Mouse (Mus musculus) MN1 (cell line): ENCODE data around the gene Pgm5.

ENCODE experiments used
- DNase-seq: peaks from one replicate; pipeline ENCODE4 v3.0.0-alpha.2; 2016; ENCODE audit warnings: low spot score

The Pgm5 gene

GRCm38 (mm10) chr19:24871037-24871635, 9.5 kb upstream of the Pgm5 start:
- DNase-seq, result no peak

- DNase-seq, result no peak
Observed at GRCm38 (mm10) chr19:24865436-24865835, 3.8 kb upstream of the Pgm5 start.

DNA sequence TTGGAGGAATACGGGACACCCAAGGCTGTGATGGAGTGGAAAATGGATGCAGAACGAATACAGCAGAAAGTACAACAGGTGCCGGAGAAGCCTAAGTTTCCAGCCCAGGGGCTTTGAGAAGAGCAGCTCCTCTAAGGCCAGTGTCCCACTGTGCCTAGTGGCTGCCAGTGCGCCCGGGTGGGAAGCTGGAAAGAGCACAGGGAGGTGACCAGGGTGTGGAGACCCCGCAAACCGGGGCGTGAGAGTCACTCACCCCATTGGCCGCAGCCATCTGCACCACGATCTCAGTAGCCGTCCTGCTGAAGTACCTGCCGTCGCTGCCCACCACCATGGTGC, 411 bp downstream of the Pgm5 start:
- DNase-seq, result no peak

- no peak for DNase-seq
Observed at GRCm38 (mm10) chr19:24851456-24852315, 10.0 kb downstream of the Pgm5 start.

DNA sequence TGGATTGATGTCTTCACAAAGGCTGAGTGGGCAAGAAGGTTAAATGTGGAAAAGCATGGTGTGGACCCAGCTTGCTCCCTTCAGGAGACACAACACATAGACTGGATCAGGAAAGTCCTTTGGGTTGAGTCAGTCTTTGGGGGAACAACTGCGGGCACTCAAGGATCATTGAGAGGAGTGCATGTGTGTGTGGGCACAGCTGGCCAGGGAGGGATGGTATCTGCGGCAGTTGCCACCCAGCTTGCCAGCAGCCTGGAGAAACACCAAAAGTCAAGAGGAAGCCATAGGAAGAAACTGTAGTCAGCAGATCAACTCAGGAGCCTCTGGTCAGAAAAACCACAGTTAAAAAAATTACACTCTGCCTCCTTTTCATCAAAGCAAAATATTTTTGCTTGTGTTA, 12.8 kb downstream of the Pgm5 start:
- no peak for DNase-seq

- no peak for DNase-seq
Observed at GRCm38 (mm10) chr19:24848345-24848744, 13.3 kb downstream of the Pgm5 start.

DNA sequence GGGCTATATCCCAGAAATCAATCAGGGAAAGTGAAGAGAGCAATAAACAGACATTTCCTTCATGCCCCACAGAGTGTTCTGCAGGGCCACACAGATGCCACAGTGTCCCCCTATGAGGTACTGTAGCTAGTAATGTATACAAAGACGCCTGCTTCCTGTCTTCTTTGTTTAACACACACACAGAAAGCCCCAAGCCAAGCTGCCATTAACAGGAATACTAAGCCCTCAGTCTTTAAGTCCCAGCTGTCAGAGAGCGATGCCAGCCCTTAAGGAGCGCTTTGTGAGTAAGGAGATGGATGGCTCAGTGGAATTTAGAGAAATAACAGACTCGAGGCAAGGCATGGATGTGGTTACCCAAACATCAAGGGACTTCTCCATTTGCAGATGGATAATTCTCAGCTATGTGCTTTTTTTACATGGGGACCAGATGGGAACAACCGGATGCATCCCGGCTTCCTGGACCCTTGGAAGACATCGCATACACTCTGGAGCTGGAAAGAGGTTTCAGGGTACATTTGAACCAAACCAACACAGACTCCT, 16.6 kb downstream of the Pgm5 start:
- DNase-seq, result no peak

GRCm38 (mm10) chr19:24842080-24842479, 19.6 kb downstream of the Pgm5 start:
- no peak for DNase-seq

- DNase-seq, result no peak
Observed at GRCm38 (mm10) chr19:24824517-24824916, 37.1 kb downstream of the Pgm5 start.

DNA sequence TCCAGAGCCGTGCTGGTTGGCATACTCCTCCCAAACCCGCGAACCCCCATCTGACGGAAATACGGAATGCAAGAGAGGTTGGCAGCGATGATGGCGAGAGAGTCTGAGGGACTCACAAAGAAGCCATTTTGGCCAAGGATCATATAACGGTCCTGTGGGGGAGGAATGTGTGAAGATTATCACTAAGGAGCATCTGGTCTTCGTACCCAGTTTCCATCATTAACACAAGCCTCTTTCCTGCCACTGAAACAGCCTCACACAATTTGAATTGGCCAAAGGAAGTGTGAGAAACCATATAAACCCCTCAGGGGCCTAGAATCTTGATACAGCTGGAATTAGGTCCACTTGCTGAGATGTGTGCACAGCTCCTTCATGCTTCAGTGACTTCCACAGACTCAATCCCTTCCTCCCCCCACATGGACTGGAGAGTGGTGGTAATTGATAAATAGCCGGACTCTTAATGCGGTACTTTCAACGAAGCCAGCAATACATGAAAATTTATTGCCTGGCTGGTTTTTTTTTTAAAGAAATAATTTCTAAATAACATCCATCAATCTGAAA, 45.9 kb downstream of the Pgm5 start:
- no peak for DNase-seq

GRCm38 (mm10) chr19:24812861-24813293, 48.8 kb downstream of the Pgm5 start:
- no peak for DNase-seq

GRCm38 (mm10) chr19:24812106-24812810, 49.4 kb downstream of the Pgm5 start:
- DNase-seq, result no peak

GRCm38 (mm10) chr19:24811451-24811850, 50.2 kb downstream of the Pgm5 start:
- DNase-seq, result no peak

DNA sequence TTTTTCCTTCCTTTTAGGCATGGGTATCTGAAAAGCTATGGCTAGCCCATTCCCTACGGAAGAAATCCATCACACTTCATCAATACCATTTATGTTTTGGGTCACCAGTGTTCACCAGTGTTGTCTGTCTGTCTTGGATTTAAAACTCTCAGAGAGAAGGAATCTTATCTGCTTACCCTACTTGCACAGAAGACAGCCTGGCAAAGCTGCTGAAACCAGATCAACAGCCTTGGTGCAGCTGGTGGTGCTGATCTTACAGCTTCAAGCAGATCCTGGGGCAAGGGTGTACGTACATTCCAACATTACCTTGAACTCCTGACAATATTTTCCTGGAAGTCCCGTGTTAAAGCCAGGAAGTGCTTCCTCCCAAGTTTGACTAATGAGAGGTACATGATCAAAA, 55.6 kb downstream of the Pgm5 start:
- no peak for DNase-seq

- DNase-seq, result no peak
Observed at GRCm38 (mm10) chr19:24797606-24798005, 64.0 kb downstream of the Pgm5 start.

DNA sequence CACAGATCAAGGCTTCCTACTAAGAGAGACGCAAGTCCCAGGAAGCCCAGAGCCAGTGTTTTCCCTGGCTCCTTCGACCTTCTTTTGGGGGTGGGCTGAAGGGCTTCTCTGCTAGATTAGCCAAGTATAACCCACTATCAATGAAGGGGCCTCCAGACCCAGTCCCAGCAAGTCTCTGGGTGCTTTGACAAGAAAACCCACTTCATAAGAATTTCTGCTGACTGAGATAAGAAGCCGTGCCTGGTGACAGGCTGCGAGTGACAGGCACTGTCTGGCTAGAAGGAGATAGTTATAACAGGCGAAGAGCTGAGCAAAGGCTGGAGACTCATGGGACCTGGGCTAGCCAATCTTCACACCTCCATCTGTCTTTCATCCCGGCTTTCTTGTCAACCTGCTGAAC, 67.3 kb downstream of the Pgm5 start:
- DNase-seq, result no peak

DNA sequence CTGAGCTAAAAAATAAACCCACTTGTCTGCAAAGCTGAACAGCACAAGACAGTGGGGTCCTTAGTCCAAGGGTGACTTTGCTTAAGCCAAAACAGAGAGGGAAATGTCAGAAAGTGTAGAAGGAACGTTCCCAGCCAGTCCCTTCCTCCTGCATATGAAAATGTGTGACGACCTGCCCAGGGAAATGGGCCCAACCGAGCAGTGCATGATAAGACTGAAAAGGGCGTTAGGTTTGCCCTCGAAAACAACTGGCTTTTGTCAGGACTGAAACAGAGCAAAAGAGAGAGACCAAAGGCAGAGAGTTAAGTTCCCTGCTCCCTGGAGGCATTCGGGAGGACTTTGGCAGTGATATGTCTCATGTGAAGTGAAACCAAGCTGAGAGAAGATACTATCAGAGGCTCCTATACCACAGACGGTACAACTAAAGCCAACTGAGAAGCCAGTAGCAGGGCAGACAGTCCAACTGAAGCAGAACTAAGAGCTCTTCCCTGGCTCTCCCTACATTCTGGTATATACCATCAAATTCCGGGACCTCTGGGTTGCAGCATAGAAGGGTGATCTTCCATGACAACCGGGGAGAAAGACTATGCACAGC, 68.0 kb downstream of the Pgm5 start:
- no peak for DNase-seq

DNA sequence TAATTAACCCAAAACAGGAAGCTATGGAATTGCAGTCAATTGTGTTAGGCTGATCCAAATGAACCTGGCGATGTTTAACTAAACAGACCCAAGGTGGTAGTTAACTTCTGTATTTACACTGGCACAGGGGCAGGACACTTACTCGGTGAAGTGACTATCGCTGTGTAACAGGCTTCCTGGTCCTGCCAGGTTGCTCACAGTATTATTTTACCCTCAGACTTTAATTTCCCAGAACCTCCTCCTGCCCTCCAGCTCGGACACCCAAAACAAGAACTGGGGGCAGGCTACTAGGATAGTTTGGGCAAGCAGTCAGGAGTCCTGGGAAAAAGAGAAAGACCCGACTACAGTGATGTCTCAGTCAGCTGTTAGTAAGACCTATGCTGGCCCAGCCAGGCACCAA, 68.8 kb downstream of the Pgm5 start:
- no peak for DNase-seq

DNA sequence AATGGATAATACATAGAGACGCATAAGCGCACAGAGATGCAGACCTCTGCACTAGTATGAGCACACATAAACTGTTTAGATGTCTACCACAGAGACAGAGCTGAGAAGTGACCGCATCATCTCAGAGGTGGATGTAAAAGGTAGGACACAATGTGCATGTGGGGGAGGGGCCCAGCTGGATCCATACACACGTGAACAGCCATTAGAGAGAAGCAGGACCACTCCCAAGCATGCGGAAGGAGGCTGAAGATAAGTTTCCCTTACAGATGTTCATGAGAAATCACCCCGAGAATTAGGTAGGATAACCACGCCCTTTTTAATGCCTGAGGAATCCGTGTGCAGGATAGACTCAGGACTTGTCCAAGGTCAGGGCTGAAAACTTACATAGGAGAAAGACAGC, 75.8 kb downstream of the Pgm5 start:
- no peak for DNase-seq

DNA sequence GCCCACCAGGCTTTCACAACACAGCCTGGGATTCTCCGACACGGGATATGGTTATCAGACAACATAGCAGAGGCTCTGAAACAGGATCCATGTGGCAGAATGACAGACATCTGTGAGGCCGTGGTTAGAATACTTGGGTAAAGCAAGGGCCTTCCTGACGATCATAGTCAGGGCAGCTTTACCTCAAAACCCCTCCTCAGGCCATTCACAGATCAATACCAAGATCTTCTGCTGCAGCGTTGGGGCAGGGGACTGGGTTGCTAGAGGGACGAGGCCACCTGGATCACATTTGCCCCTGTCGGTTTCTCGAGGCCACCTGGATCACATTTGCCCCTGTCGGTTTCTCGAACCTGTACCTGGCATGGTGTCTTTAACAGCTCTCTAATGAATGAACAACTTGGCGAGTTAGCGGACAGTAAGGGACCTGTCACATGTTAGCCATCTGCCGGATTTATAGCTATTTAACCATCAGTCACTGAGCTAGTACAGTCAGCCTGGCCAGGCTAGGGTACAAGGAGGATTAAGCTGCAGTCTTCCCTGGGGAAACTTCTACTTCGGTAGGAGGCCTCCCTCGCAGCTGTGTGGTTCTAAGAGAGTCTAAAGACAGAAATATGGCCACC, 76.5 kb downstream of the Pgm5 start:
- DNase-seq, result no peak

DNA sequence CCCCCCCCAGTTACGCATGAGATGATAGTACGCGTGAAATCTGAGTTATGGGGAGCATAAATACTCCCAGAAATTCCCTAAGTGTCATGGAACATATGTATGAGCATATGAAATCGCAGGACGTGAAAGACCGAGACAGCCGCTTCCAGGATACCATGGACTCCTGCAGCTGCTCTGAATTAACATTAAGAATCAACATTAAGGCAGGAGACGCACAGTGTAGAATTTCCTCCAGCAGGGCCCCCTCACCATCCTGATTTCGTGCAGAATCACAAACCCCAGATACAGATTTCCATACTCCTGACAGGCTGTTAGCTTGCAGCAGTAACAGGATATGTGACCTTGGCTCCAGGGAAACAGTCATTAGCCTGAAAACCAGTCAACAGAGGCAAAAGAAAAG, 77.9 kb downstream of the Pgm5 start:
- no peak for DNase-seq

DNA sequence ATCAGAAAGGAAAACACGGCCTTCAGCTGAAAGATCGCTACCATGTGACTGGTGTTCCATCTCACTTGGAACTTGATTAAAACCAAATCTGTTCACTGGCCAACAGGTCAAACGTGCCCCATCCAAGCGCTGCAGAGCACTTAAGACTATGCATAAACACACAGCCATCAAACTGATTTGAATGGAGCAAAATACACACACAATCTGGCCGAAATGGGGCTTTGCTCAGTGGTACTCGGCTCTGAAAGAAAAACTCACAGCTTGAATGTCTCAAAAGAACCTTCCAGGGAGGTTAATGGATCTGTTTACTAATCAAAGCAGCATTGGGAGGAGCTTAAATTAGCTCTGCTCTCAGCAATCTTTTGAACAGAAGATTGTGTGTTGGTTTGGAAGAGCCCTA, 81.7 kb downstream of the Pgm5 start:
- no peak for DNase-seq
